ENCODE assay signal across 10 mouse cellular contexts in the genomic region with DNA sequence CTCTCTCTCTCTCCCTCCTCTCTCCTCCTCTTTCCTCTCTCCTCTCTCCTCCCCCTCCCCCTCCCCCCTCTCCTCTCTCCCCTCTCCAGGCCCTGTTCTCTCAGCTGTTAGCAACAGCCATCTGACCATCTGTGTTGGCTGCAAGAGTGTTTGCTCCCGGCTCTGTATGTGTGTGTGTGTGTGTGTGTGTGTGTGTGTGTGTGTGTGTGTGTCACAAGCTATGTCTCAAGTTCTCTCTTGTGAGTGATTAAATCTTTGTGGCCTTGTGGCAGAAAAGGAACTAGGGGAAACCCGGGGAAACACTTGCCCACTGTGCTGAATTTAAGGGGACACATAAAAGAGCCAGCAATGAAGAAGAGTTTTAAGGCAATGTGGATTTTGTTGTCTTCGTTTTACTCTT. TPM values are rescaled to one million over a fixed set of nuclear protein-coding genes. Genes with fewer than 3 reads are reported as not detected.
A peak's percentile ranks its signal among the peaks of the same experiment; 100 is the strongest.
DNase-seq lines count a peak whose midpoint lies in the region; ATAC-seq and TF ChIP-seq lines count a peak whose summit lies in the region.
"Had no signal": no experiment of that assay in that cellular context is flagged by ENCODE, and none has a peak within 500 bp of the region (broad histone marks: within the 10 kb centered on the region; RNA-seq: fewer than 3 reads in every experiment).

No protein-coding gene starts in this region.

- H3K9ac ChIP-seq in lung, postnatal 0 days (replicated peaks; ENCODE audit: low read depth): no peak overlapping the region

- no peak for TF ChIP-seq EP300 in lung, postnatal 0 days (IDR thresholded peaks at IDR 0.05)

- no peak for TF ChIP-seq CTCF in lung, postnatal 0 days (IDR thresholded peaks at IDR 0.05)

- H3K4me2 ChIP-seq in lung, postnatal 0 days (replicated peaks; ENCODE audit: low read depth, low read length): no peak overlapping the region

- no peaks in the 10 kb centered on the region for H3K36me3 ChIP-seq in lung, postnatal 0 days (ENCODE audit: insufficient read depth, low read length)

- WGBS in lung, postnatal 0 days: 31% methylated on average over 3 of the region's 3 CpGs

- no peak overlapping the region for H3K27ac ChIP-seq in lung, postnatal 0 days (ENCODE audit: low read length)

- DNase-seq in embryo, embryonic 10.5 days (ENCODE audit: low spot score): peak; percentile 50
- no peak for DNase-seq in embryo, embryonic 9.5 days (ENCODE audit: extremely low spot score)
- DNase-seq in lung, postnatal 0 days (ENCODE audit: low spot score): peak; percentile 79
- no peak for DNase-seq in lung, postnatal 25 days (ENCODE audit: low spot score)
- peak; percentile 46 for DNase-seq in fibroblast of lung, adult 2 months (ENCODE audit: low read depth)
- DNase-seq in retina, postnatal 1 day: peak; percentile 86
- DNase-seq in right cerebral cortex, adult 18-20 months: no peak

- peaks cover 38% of the 10 kb centered on the region for H3K4me1 ChIP-seq in lung, postnatal 0 days (ENCODE audit: insufficient read depth, low read depth, low read length)

- peak; percentile 32 for ATAC-seq in lung, postnatal 0 days
- no peak for ATAC-seq in frontal cortex, adult (ENCODE audit: low TSS enrichment)

- H3K27me3 ChIP-seq in lung, postnatal 0 days (replicated peaks; ENCODE audit: insufficient read depth, low read length): no peaks in the 10 kb centered on the region

- H3K4me3 ChIP-seq in lung, postnatal 0 days (ENCODE audit: low read depth, low read length): no peak overlapping the region

- no peaks in the 10 kb centered on the region for H3K9me3 ChIP-seq in lung, postnatal 0 days (ENCODE audit: low read length)

RNA-seq across cellular contexts. Expression of gene Slc29a1, which starts 1.6 kb away (rescaled TPM):
- 99.8 and 120 TPM in 2 replicates for polyA plus RNA-seq in lung, postnatal 0 days (2015; fragmentation: Nextera tagmentation; extraction: Ambion mirVana)

RNA-seq across cellular contexts. Expression of gene Mymx, which starts 4.1 kb away (rescaled TPM):
- polyA plus RNA-seq in lung, postnatal 0 days (2015; fragmentation: Nextera tagmentation; extraction: Ambion mirVana): not detected in 2 replicates
- polyA plus RNA-seq: Patski; spleen, adult 2 months had no signal

RNA-seq across cellular contexts. Expression of gene Hsp90ab1, which starts 24.7 kb away (rescaled TPM):
- polyA plus RNA-seq in lung, postnatal 0 days (2015; fragmentation: Nextera tagmentation; extraction: Ambion mirVana): 607 and 696 TPM in 2 replicates

RNA-seq across cellular contexts. Expression of gene Slc35b2, which starts 34.1 kb away (rescaled TPM):
- polyA plus RNA-seq in lung, postnatal 0 days (2015; fragmentation: Nextera tagmentation; extraction: Ambion mirVana): 84.8 and 85.1 TPM in 2 replicates

RNA-seq across cellular contexts. Expression of gene Nfkbie, which starts 42.3 kb away (rescaled TPM):
- 2.4 and 5.0 TPM in 2 replicates for polyA plus RNA-seq in lung, postnatal 0 days (2015; fragmentation: Nextera tagmentation; extraction: Ambion mirVana)

Comparison
In these comparisons a context has a peak if more than half of its experiments do, and no peak if none do; other contexts are left out.
1. DNase-seq: peak in embryo, embryonic 10.5 days (single experiment), lung, postnatal 0 days (single experiment), fibroblast of lung, adult 2 months (single experiment) and retina, postnatal 1 day (single experiment); none in embryo, embryonic 9.5 days (single experiment), lung, postnatal 25 days (single experiment) and right cerebral cortex, adult 18-20 months (single experiment).